Mouse (Mus musculus) hindbrain, postnatal 0 days (tissue): Measurements from ENCODE around the gene Rap1gap. TPM values are rescaled to one million over a fixed set of nuclear protein-coding genes. Genes with fewer than 3 reads are reported as not detected.

ENCODE experiments used
- ATAC-seq: fragments of 200-750 bp; cut with Nextera tagmentation; 2 replicates; pipeline ENCODE4 v1.8.0; 2017; ENCODE audit warnings: mild to moderate bottlenecking, moderate TSS enrichment, moderate library complexity
- DNase-seq: peaks from one replicate; pipeline ENCODE4 v3.0.0-alpha.2; 2015; ENCODE audit warnings: low spot score
- H3K27ac ChIP-seq: fragments of 300-500 bp; sonication (generic); 2 replicates; pipeline ENCODE4 v1.5.1; 2014; ENCODE audit warnings: mild to moderate bottlenecking
- H3K27me3 ChIP-seq: fragments of 300-500 bp; sonication (generic); 2 replicates; pipeline ENCODE4 v1.6.1; 2014; ENCODE audit warnings: low read length, mixed read lengths; ENCODE audit not compliant: insufficient read depth
- H3K36me3 ChIP-seq: fragments of 300-500 bp; sonication (generic); 2 replicates; pipeline ENCODE4 v1.6.1; 2014; ENCODE audit warnings: low read length, mixed read lengths; ENCODE audit not compliant: insufficient read depth
- H3K4me1 ChIP-seq: fragments of 300-500 bp; sonication (generic); 2 replicates; pipeline ENCODE4 v1.6.1; 2014; ENCODE audit warnings: antibody characterized with exemption, low read length, mixed read lengths; ENCODE audit not compliant: insufficient read depth
- H3K4me2 ChIP-seq: fragments of 300-500 bp; sonication (generic); 2 replicates; pipeline ENCODE4 v1.6.1; 2014; ENCODE audit warnings: low read depth, mild to moderate bottlenecking, low read length, moderate library complexity, mixed read lengths
- H3K4me3 ChIP-seq: fragments of 300-500 bp; sonication (generic); 2 replicates; pipeline ENCODE4 v1.5.1; 2014; ENCODE audit warnings: low read length
- H3K9ac ChIP-seq: fragments of 300-500 bp; sonication (generic); replicated peaks from 2 replicates; pipeline ENCODE4 v1.6.1; 2014; ENCODE audit warnings: mild to moderate bottlenecking, low read length, moderate library complexity, mixed read lengths
- H3K9me3 ChIP-seq: fragments of 300-500 bp; sonication (generic); 2 replicates; pipeline ENCODE4 v1.6.1; 2016; ENCODE audit warnings: low read length, mixed read lengths
- CTCF ChIP-seq: IDR thresholded peaks from 2 replicates; pipeline ENCODE4 v1.5.1; 2016; ENCODE audit warnings: antibody characterized with exemption, control low read depth, low read depth
- WGBS: fragments of 180-500 bp; shearing (Covaris S2); extraction: QIAGEN DNeasy Blood & Tissue Kit; methylation state at CpG from one replicate; pipeline ENCODE4 v1.1.7; 2014; 5-methylcytosine and 5-hydroxymethylcytosine counted together
- polyA plus RNA-seq: library from polyadenylated mRNA; unstranded; fragments of >200 nt; fragmentation: Nextera tagmentation; extraction: Ambion mirVana; gene quantifications from 2 replicates; pipeline ENCODE4 v1.2.1, GENCODE M21; 2015
- total RNA-seq: library from RNA; depleted of rRNA; stranded (reverse); fragments of >200 nt; gene quantifications from 2 replicates; pipeline ENCODE4 v1.2.3, GENCODE M21; 2014

The Rap1gap gene
- total and polyA plus RNA-seq, 2 experiments from 2014 or later: 110 to 282 TPM

DNA sequence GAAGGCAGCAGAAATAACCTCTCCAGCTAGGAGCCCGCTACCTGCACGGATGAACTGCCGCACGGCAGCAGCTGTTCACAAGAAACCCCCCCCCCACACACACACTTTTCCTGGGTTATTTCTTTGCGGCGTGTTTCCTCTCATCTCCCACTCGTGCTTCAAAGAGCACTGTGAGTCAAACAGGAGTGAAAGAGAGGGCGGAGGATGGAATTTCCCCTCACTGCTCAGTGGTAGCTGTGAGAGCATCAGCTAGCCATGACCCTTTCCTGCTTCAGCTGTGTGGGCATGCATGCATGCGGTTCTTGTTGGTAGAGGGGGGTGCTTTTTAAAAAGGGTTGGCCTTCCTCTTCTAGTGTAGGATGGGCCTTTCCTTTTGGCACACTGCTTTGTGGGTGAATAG is 16.3 kb upstream of the Rap1gap start:
- Histone ChIP-seq H3K36me3 (peaks cover 75% of the 10 kb centered on the region), H3K27me3 (no peaks in the 10 kb centered on the region), H3K9me3 (no peaks in the 10 kb centered on the region), H3K4me2 (no peak overlapping the region), H3K9ac (no peak overlapping the region), H3K4me1 (no peaks in the 10 kb centered on the region), H3K27ac (no peak overlapping the region), H3K4me3 (no peak overlapping the region)
- DNase-seq (no peak), ATAC-seq (no peak)
- no peak for TF ChIP-seq CTCF
- WGBS: 83% methylated on average over 9 of the region's 9 CpGs

DNA sequence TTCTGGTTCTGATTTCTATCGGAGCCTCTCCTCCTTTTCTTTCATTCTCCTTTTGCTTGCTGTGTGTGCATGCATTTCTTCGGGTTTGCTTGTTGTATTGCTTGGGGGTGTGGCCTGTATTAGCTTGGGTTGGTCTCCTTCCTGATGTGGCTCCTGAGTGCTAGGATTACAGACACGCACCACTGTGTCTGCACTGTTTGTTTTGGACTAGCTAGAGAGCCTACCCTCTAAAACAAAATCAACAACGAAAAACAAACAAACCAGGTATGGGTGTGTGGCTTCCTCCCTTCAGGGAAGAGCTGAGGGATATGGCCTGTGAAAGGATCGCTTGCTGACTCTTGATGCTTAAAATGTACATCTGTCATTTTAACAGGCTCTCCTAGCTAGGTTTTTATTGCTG is 13.6 kb upstream of the Rap1gap start:
- no peak for TF ChIP-seq CTCF
- no peak overlapping the region for H3K27ac ChIP-seq
- H3K4me1 ChIP-seq: no peaks in the 10 kb centered on the region
- no peaks in the 10 kb centered on the region for H3K9me3 ChIP-seq
- H3K27me3 ChIP-seq: no peaks in the 10 kb centered on the region
- no peak overlapping the region for H3K9ac ChIP-seq
- peaks cover 73% of the 10 kb centered on the region for H3K36me3 ChIP-seq
- no peak for DNase-seq
- H3K4me3 ChIP-seq: no peak overlapping the region
- no peak for ATAC-seq
- no peak overlapping the region for H3K4me2 ChIP-seq
- WGBS: 81% methylated on average over 5 of the region's 5 CpGs

GRCm38 (mm10) chr4:137652835-137653346 is 11.6 kb upstream of the Rap1gap start:
- Histone ChIP-seq H3K9ac (no peak overlapping the region), H3K4me3 (no peak overlapping the region), H3K9me3 (no peaks in the 10 kb centered on the region), H3K36me3 (peaks cover 72% of the 10 kb centered on the region), H3K4me2 (no peak overlapping the region), H3K27me3 (no peaks in the 10 kb centered on the region), H3K4me1 (no peaks in the 10 kb centered on the region), H3K27ac (no peak overlapping the region)
- WGBS: 97% methylated on average over 5 of the region's 5 CpGs
- ATAC-seq (no peak), DNase-seq (no peak)
- no peak for TF ChIP-seq CTCF

DNA sequence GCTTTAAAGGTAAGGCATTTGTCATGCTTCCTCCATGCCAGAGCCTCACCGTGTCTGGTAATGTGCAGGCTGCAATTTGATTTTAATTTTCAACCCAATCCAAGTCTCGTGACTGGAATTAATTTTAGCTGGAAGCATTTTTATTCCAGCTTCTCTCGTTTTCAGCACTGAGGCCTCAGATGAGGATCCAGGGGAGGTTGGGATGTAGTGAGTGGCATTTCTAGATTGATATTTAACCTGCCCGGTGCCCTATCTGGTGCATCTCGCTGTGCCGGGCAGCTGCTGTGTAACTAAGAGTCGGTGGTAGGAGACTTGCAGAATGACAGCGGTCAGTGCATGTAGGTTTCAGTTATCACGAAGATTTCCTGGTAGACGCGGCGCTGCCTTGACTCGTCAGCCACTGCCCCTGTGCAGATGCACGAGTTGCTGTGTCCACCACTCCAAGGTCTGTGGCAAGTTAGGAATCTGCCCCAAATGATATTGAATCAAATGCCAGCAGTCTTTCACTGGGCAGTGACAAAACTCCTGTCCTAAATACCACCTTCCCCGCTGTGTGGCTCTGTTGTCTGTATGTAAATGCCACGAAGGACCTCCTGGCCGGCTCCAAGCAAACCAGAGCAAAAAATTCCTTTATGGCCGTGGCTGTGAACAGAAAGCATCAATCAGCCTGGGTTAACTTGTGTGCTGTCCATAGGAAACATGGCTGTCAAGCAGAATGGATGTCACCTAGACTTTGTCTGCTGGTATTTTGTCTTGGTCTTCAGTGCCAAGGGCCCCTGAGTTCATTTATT is 9.1 kb upstream of the Rap1gap start:
- Histone ChIP-seq H3K27ac (no peak overlapping the region), H3K4me2 (no peak overlapping the region), H3K4me1 (no peaks in the 10 kb centered on the region), H3K36me3 (peaks cover 52% of the 10 kb centered on the region), H3K9me3 (no peaks in the 10 kb centered on the region), H3K4me3 (no peak overlapping the region), H3K27me3 (no peaks in the 10 kb centered on the region), H3K9ac (no peak overlapping the region)
- TF ChIP-seq CTCF: no peak
- DNase-seq (no peak), ATAC-seq (no peak)
- WGBS: 57% methylated on average over 18 of the region's 18 CpGs

- H3K27ac ChIP-seq: no peak overlapping the region
- WGBS: 79% methylated on average over 8 of the region's 8 CpGs
- ATAC-seq: no peak
- H3K36me3 ChIP-seq: peaks cover 38% of the 10 kb centered on the region
- peaks cover 7% of the 10 kb centered on the region for H3K4me1 ChIP-seq
- H3K27me3 ChIP-seq: no peaks in the 10 kb centered on the region
- no peak overlapping the region for H3K9ac ChIP-seq
- TF ChIP-seq CTCF: no peak
- no peaks in the 10 kb centered on the region for H3K9me3 ChIP-seq
- no peak for DNase-seq
- no peak overlapping the region for H3K4me3 ChIP-seq
- no peak overlapping the region for H3K4me2 ChIP-seq
Measured at GRCm38 (mm10) chr4:137657674-137658073, 6.9 kb upstream of the Rap1gap start.

DNA sequence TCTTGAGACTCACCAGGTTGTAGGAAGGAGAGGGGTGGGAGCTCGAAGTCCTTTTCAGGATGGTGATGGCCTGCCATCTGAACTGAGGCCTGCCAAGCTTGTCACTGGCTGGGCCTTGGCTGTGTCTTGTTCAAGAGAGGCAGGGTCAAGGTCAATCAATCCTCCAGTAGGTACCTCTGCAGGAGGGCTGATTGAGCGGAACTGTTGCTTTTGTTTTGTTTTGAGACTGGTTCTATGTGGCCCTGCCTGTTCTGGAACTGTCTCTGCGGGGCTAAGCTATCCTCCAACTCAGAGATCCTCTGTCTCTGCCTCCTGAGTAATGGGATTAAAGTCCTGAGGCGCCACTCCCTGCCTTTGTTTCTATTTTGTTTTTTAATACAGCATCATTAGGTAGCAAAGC is 5.0 kb upstream of the Rap1gap start:
- Histone ChIP-seq H3K27me3 (no peaks in the 10 kb centered on the region), H3K27ac (no peak overlapping the region), H3K4me3 (no peak overlapping the region), H3K4me1 (peaks cover 18% of the 10 kb centered on the region), H3K4me2 (no peak overlapping the region), H3K9me3 (no peaks in the 10 kb centered on the region), H3K36me3 (peaks cover 22% of the 10 kb centered on the region), H3K9ac (no peak overlapping the region)
- no peak for TF ChIP-seq CTCF
- no peak for DNase-seq
- WGBS: 56% methylated on average over 4 of the region's 4 CpGs
- ATAC-seq: no peak
